Mouse (Mus musculus) gastrocnemius, adult 2 months (tissue): ENCODE measurements around the gene Ripply2. TPM values are rescaled to one million over a fixed set of nuclear protein-coding genes. Genes with fewer than 3 reads are reported as not detected.

Source experiments
- DNase-seq: peaks from one replicate; pipeline ENCODE4 v3.0.0; 2022
- H3K27ac ChIP-seq: fragments of 200-600 bp; 2 replicates; pipeline ENCODE4 v1.8.1; 2022; ENCODE audit warnings: mild to moderate bottlenecking
- H3K4me3 ChIP-seq: fragments of 200-600 bp; 2 replicates; pipeline ENCODE4 v1.8.1; 2022; ENCODE audit warnings: mild to moderate bottlenecking, moderate library complexity
- CTCF ChIP-seq: fragments of 200-600 bp; IDR thresholded peaks from 2 replicates; pipeline ENCODE4 v1.8.1; 2022; ENCODE audit warnings: antibody characterized with exemption, mild to moderate bottlenecking, moderate library complexity
- intact Hi-C: fragments of 180-260 bp; cut with DNase I; formaldehyde crosslinking; loops from one replicate; pipeline ENCODE4 v1.15.1; 2025
- total RNA-seq, 2 experiments: library from RNA; stranded (reverse); gene quantifications; 2 replicates each; pipeline ENCODE4 v1.2.3; 2021

Ripply2 gene
- total RNA-seq, 2 experiments from 2014 or later = not detected

- no peak for TF ChIP-seq CTCF
- H3K4me3 ChIP-seq = no peak overlapping the region
- H3K27ac ChIP-seq = no peak overlapping the region
- no peak for DNase-seq
- intact Hi-C loops = no loop called here
Observed at GRCm38 (mm10) chr9:86997046-86997691, 18.2 kb upstream of the Ripply2 start.

GRCm38 (mm10) chr9:86999956-87000582, 15.3 kb upstream of the Ripply2 start:
- no peak for TF ChIP-seq CTCF
- no peak for DNase-seq
- intact Hi-C loops = no loop called here
- no peak overlapping the region for H3K4me3 ChIP-seq
- H3K27ac ChIP-seq = no peak overlapping the region

GRCm38 (mm10) chr9:87004701-87005434, 10.5 kb upstream of the Ripply2 start:
- no peak for DNase-seq
- H3K4me3 ChIP-seq = no peak overlapping the region
- intact Hi-C loops = no loop called here
- no peak for TF ChIP-seq CTCF
- no peak overlapping the region for H3K27ac ChIP-seq

- no peak for TF ChIP-seq CTCF
- Histone ChIP-seq H3K27ac (no peak overlapping the region), H3K4me3 (no peak overlapping the region)
- no peak for DNase-seq
- intact Hi-C loops = no loop called here
Observed at GRCm38 (mm10) chr9:87005435-87005779, 9.9 kb upstream of the Ripply2 start.

GRCm38 (mm10) chr9:87008507-87008906, 6.8 kb upstream of the Ripply2 start:
- H3K27ac ChIP-seq = no peak overlapping the region
- DNase-seq = no peak
- TF ChIP-seq CTCF = no peak
- intact Hi-C loops = no loop called here
- H3K4me3 ChIP-seq = no peak overlapping the region

GRCm38 (mm10) chr9:87008919-87009318, 6.4 kb upstream of the Ripply2 start:
- no peak overlapping the region for H3K4me3 ChIP-seq
- no peak for DNase-seq
- intact Hi-C loops = no loop called here
- no peak for TF ChIP-seq CTCF
- no peak overlapping the region for H3K27ac ChIP-seq

- DNase-seq = no peak
- no peak overlapping the region for H3K4me3 ChIP-seq
- intact Hi-C loops = no loop called here
- TF ChIP-seq CTCF = no peak
- no peak overlapping the region for H3K27ac ChIP-seq
Observed at GRCm38 (mm10) chr9:87015938-87016294, 579 bp downstream of the Ripply2 start.

GRCm38 (mm10) chr9:87021778-87022523, 6.6 kb downstream of the Ripply2 start, which contains the start of gene Cyb5r4:
Gene Cyb5r4 (plus strand): TSS chr9:87022014.
- no peak for TF ChIP-seq CTCF
- peak within 1 kb of the TSS; percentile 93 for H3K4me3 ChIP-seq
- H3K27ac ChIP-seq = peak within 1 kb of the TSS; percentile 91
- DNase-seq = peak; percentile 97
- intact Hi-C loops = loop anchor here (2.0 kb wide), 1 partner anchor 233 kb away; the partner anchor contains the start of gene Cep162

- no peak for TF ChIP-seq CTCF
- intact Hi-C loops = no loop called here
- no peak overlapping the region for H3K4me3 ChIP-seq
- no peak overlapping the region for H3K27ac ChIP-seq
- DNase-seq = no peak
Observed at GRCm38 (mm10) chr9:87025764-87026163, 10.4 kb downstream of the Ripply2 start.

- intact Hi-C loops = no loop called here
- Histone ChIP-seq H3K27ac (no peak overlapping the region), H3K4me3 (no peak overlapping the region)
- peak; percentile 99 for TF ChIP-seq CTCF
- peak; percentile 47 for DNase-seq
Observed at GRCm38 (mm10) chr9:87027423-87028084, 12.2 kb downstream of the Ripply2 start.

GRCm38 (mm10) chr9:87032196-87032595, 16.9 kb downstream of the Ripply2 start:
- TF ChIP-seq CTCF = no peak
- Histone ChIP-seq H3K4me3 (no peak overlapping the region), H3K27ac (no peak overlapping the region)
- intact Hi-C loops = no loop called here
- no peak for DNase-seq

GRCm38 (mm10) chr9:87034831-87035580, 19.7 kb downstream of the Ripply2 start:
- no peak for DNase-seq
- intact Hi-C loops = no loop called here
- no peak for TF ChIP-seq CTCF
- Histone ChIP-seq H3K27ac (no peak overlapping the region), H3K4me3 (no peak overlapping the region)
